Mouse (Mus musculus) liver, adult 2 months (tissue): Measurements from ENCODE around the gene Fbxo28. TPM values are rescaled to one million over a fixed set of nuclear protein-coding genes. Genes with fewer than 3 reads are reported as not detected.

Source experiments
- DNase-seq: peaks from one replicate; pipeline ENCODE4 v3.0.0-alpha.2; 2011; ENCODE audit warnings: low read depth, low spot score; ENCODE audit errors: extremely low read depth
- H3K27ac ChIP-seq: fragments of 200-500 bp; replicated peaks from 2 replicates; pipeline ENCODE4 v1.5.1; 2012; ENCODE audit warnings: low read depth, mild to moderate bottlenecking, control low read depth, inconsistent platforms, low read length; ENCODE audit not compliant: insufficient read depth
- H3K27me3 ChIP-seq: fragments of 200-500 bp; 2 replicates; pipeline ENCODE4 v1.6.1; 2012; ENCODE audit warnings: mild to moderate bottlenecking, moderate library complexity, low read length, inconsistent platforms; ENCODE audit not compliant: control insufficient read depth, insufficient read depth
- H3K36me3 ChIP-seq: fragments of 200-500 bp; 2 replicates; pipeline ENCODE4 v1.6.1; 2012; ENCODE audit warnings: low read length, inconsistent platforms; ENCODE audit not compliant: control insufficient read depth, insufficient read depth
- H3K4me1 ChIP-seq: fragments of 200-500 bp; 2 replicates; pipeline ENCODE4 v1.6.1; 2011; ENCODE audit warnings: low read length; ENCODE audit not compliant: control insufficient read depth, insufficient read depth
- H3K4me3 ChIP-seq: fragments of 200-500 bp; 2 replicates; pipeline ENCODE4 v1.5.1; 2011; ENCODE audit warnings: low read depth, mild to moderate bottlenecking, control low read depth, low read length, moderate library complexity; ENCODE audit not compliant: insufficient read depth
- H3K79me2 ChIP-seq: fragments of 200-500 bp; 2 replicates; pipeline ENCODE4 v1.6.1; 2012; ENCODE audit warnings: inconsistent platforms, mild to moderate bottlenecking, low read length, moderate library complexity; ENCODE audit not compliant: control insufficient read depth, insufficient read depth
- H3K9ac ChIP-seq: fragments of 200-500 bp; 2 replicates; pipeline ENCODE4 v1.6.1; 2012; ENCODE audit warnings: low read depth, mild to moderate bottlenecking, control low read depth, inconsistent platforms, low read length
- CTCF ChIP-seq: fragments of 200-500 bp; IDR thresholded peaks from 2 replicates; pipeline ENCODE4 v1.5.1; 2011; ENCODE audit warnings: low read depth, low read length, control low read depth
- POLR2A ChIP-seq: fragments of 200-500 bp; IDR thresholded peaks from 2 replicates; pipeline ENCODE4 v1.6.1; 2011; ENCODE audit warnings: low read length, control low read depth; ENCODE audit not compliant: insufficient read depth; ENCODE audit errors: extremely low read depth
- WGBS: fragments of 180-500 bp; shearing (Covaris S2); methylation state at CpG from one replicate; pipeline ENCODE4 v1.1.7; 2018; 5-methylcytosine and 5-hydroxymethylcytosine counted together
- polyA plus RNA-seq: library from polyadenylated mRNA; depleted of rRNA; stranded (reverse); fragments of >200 nt; gene quantifications from 2 replicates; pipeline ENCODE4 v1.2.3, GENCODE M21; 2012
- total RNA-seq: library from RNA; depleted of rRNA; stranded (reverse); fragments of >200 nt; gene quantifications from 2 replicates; pipeline ENCODE4 v1.2.3, GENCODE M21; 2014

The Fbxo28 gene
- total and polyA plus RNA-seq, 2 experiments = 4.7 to 5.0 TPM

- H3K27ac ChIP-seq = no peak overlapping the region
- no peaks in the 10 kb centered on the region for H3K79me2 ChIP-seq
- WGBS = 81% methylated on average over 8 of the region's 8 CpGs
- DNase-seq = no peak
- no peaks in the 10 kb centered on the region for H3K27me3 ChIP-seq
- no peaks in the 10 kb centered on the region for H3K36me3 ChIP-seq
- peaks cover 4% of the 10 kb centered on the region; the same call in 1 of the 2 replicates for H3K4me1 ChIP-seq
- H3K4me3 ChIP-seq = no peak overlapping the region
- no peak overlapping the region for H3K9ac ChIP-seq
- TF ChIP-seq POLR2A = no peak
- TF ChIP-seq CTCF = no peak
Measured at GRCm38 (mm10) chr1:182371891-182372290, 30.5 kb upstream of the Fbxo28 start.

- Histone ChIP-seq H3K36me3 (no peaks in the 10 kb centered on the region), H3K79me2 (no peaks in the 10 kb centered on the region), H3K4me1 (peaks cover 4% of the 10 kb centered on the region; the same call in 1 of the 2 replicates), H3K9ac (no peak overlapping the region), H3K27me3 (no peaks in the 10 kb centered on the region), H3K27ac (no peak overlapping the region), H3K4me3 (no peak overlapping the region)
- WGBS = 60% methylated on average over 4 of the region's 4 CpGs
- peak; percentile 18 for DNase-seq
- TF ChIP-seq POLR2A (no peak), CTCF (no peak)
Measured at GRCm38 (mm10) chr1:182369435-182369834, 28.0 kb upstream of the Fbxo28 start.

DNA sequence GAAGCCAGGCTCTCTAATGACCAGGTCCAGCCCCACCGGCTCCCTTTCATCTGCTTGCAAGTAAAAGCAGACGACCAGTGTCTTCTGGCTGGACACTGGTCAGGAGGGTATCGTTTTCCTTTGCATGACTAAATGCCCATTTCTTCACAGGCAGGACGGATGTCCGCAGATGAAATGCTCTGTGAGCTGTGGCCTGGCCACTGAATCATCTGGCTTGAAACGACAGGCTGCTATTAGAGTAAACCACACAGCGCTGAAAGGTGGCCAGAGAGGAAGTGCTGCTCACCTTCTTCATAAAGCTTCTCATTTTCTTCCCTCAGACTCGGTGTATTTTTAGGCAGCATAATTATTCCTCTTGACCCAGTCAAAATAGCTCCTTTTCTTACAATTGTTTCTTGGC is 27.4 kb upstream of the Fbxo28 start:
- Histone ChIP-seq H3K79me2 (no peaks in the 10 kb centered on the region), H3K36me3 (no peaks in the 10 kb centered on the region), H3K27me3 (no peaks in the 10 kb centered on the region), H3K27ac (no peak overlapping the region), H3K4me3 (no peak overlapping the region), H3K4me1 (peaks cover 4% of the 10 kb centered on the region; the same call in 1 of the 2 replicates), H3K9ac (no peak overlapping the region)
- DNase-seq = no peak
- 78% methylated on average over 8 of the region's 8 CpGs for WGBS
- TF ChIP-seq CTCF (no peak), POLR2A (no peak)

- no peak overlapping the region for H3K27ac ChIP-seq
- TF ChIP-seq POLR2A = no peak
- TF ChIP-seq CTCF = no peak
- no peak for DNase-seq
- no peak overlapping the region for H3K9ac ChIP-seq
- no peak overlapping the region for H3K4me3 ChIP-seq
- no peaks in the 10 kb centered on the region for H3K79me2 ChIP-seq
- no peaks in the 10 kb centered on the region for H3K27me3 ChIP-seq
- H3K4me1 ChIP-seq = peaks cover 5% of the 10 kb centered on the region; the same call in 1 of the 2 replicates
- 76% methylated on average over 7 of the region's 7 CpGs for WGBS
- H3K36me3 ChIP-seq = no peaks in the 10 kb centered on the region
Measured at GRCm38 (mm10) chr1:182368309-182368708, 26.9 kb upstream of the Fbxo28 start.

DNA sequence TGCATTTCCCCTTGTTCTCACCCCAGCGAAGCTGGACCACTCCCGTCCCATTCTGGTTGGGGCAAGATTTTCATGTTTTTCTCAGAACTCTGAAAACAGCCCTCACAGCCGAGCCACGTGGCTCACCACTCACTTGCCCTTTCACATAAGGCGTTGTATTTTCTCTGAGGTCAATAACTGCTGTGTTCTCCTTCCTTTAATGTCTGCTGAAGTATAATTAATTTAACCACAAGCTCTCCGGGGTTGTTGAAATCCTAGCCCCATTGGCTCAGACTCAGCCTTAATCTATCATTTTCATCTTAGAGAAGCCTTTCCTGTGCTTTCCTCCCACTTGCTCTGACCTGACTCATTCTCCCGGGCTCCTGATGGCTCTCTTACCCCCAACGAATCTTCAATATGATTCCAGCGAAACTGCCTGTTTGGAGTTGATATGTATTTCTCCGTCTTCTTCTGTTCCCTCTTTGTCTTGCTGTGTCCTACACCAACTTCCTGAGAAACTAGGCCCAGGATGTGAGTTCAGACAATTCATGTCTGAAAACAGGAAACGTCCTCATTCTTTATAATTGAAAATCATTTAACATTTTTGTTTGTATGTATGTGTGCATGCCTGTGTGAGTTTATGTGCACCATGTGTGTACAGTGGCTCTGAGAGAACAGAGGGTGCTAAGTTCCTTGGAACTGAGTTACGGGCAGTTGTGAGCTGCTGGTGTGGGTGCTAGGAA is 22.4 kb upstream of the Fbxo28 start:
- no peak overlapping the region for H3K27ac ChIP-seq
- DNase-seq = no peak

DNA sequence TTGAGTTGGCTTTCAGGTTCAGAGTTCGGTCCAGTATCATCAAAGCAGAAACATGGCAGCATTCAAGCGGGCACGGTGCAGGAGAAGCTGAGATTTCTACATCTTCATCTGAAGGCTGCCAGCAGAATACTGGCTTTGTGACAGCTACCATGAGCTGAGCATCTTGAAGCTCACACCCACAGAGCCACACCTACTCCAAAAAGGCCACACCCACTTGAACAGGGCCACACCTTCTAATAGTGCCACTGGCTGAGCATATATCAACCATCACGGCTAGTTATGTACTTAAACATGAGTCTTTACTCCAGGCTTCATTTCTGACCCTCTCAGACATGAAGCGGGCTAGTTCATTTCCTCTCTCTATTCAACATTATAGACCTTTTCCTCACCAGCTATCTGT is 21.3 kb upstream of the Fbxo28 start:
- 94% methylated on average over 5 of the region's 5 CpGs for WGBS
- Histone ChIP-seq H3K36me3 (no peaks in the 10 kb centered on the region), H3K27ac (no peak overlapping the region), H3K9ac (no peak overlapping the region), H3K79me2 (no peaks in the 10 kb centered on the region), H3K4me3 (no peak overlapping the region), H3K27me3 (no peaks in the 10 kb centered on the region), H3K4me1 (0 out of 2 replicates have a peak, but pooled peaks cover 1% of the 10 kb centered on the region)
- no peak for DNase-seq
- no peak for TF ChIP-seq CTCF
- no peak for TF ChIP-seq POLR2A

More for the DNA sequence above, 22.4 kb upstream of the Fbxo28 start:
- WGBS = 77% methylated on average over 12 of the region's 12 CpGs
- no peaks in the 10 kb centered on the region for H3K36me3 ChIP-seq
- H3K9ac ChIP-seq = no peak overlapping the region
- no peak for TF ChIP-seq POLR2A
- TF ChIP-seq CTCF = no peak
- peaks cover 5% of the 10 kb centered on the region; the same call in 1 of the 2 replicates for H3K4me1 ChIP-seq
- no peaks in the 10 kb centered on the region for H3K27me3 ChIP-seq
- H3K4me3 ChIP-seq = no peak overlapping the region
- no peaks in the 10 kb centered on the region for H3K79me2 ChIP-seq
